Mouse (Mus musculus) hindbrain, embryonic 10.5 days (tissue): ENCODE measurements around the gene Slc16a4. TPM values are rescaled to one million over a fixed set of nuclear protein-coding genes. Genes with fewer than 3 reads are reported as not detected.

Experiments
- DNase-seq: peaks from one replicate; pipeline ENCODE4 v3.0.0-alpha.2; 2017; ENCODE audit warnings: low spot score
- H3K27ac ChIP-seq: fragments of 300-500 bp; sonication (generic); 2 replicates; pipeline ENCODE4 v1.5.1; 2016; ENCODE audit warnings: mild to moderate bottlenecking, moderate library complexity
- H3K27me3 ChIP-seq: fragments of 300-500 bp; sonication (generic); 2 replicates; pipeline ENCODE4 v1.6.1; 2016; ENCODE audit warnings: mild to moderate bottlenecking; ENCODE audit not compliant: poor library complexity, insufficient read depth, severe bottlenecking
- H3K36me3 ChIP-seq: fragments of 300-500 bp; sonication (generic); 2 replicates; pipeline ENCODE4 v1.6.1; 2016; ENCODE audit warnings: mild to moderate bottlenecking, moderate library complexity
- H3K4me1 ChIP-seq: fragments of 300-500 bp; sonication (generic); replicated peaks from 2 replicates; pipeline ENCODE4 v1.6.1; 2016; ENCODE audit warnings: mild to moderate bottlenecking
- H3K4me3 ChIP-seq: fragments of 300-500 bp; sonication (generic); 2 replicates; pipeline ENCODE4 v1.5.1; 2016; ENCODE audit warnings: mild to moderate bottlenecking, moderate library complexity
- H3K9me3 ChIP-seq: fragments of 300-500 bp; sonication (generic); 2 replicates; pipeline ENCODE4 v1.6.1; 2016; ENCODE audit warnings: mild to moderate bottlenecking, moderate library complexity
- WGBS: fragments of 180-500 bp; shearing (Covaris S2); methylation state at CpG from one replicate; pipeline ENCODE4 v1.1.7; 2016; 5-methylcytosine and 5-hydroxymethylcytosine counted together
- polyA plus RNA-seq: library from polyadenylated mRNA; unstranded; fragments of >200 nt; fragmentation: Nextera tagmentation; extraction: Ambion mirVana; gene quantifications from 2 replicates; pipeline ENCODE4 v1.2.1, GENCODE M21; 2016

Gene Slc16a4
- polyA plus RNA-seq, 1 experiment from 2014 or later = 1.9 TPM

DNA sequence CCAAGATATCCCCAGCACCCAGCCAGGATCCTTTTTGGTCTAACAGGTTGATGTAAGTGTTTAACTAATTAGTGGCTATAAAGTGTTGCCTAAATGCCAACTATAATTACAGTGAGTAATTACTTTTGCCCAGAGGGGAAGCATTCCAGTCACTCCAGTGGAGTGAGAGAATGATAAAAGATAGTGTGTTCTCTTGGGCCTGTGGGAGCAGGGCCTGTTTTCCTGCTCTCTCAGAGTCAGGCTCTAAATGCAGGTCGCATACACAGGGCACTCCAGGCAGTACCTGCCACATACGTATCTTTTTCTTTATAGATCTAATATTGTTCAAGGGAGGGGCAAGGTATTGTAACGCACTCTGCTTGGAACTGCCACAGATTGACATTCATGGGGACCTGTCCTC, 60.7 kb downstream of the Slc16a4 start:
- H3K27me3 ChIP-seq = no peaks in the 10 kb centered on the region; the same call in 1 of the 2 replicates
- no peak overlapping the region for H3K27ac ChIP-seq
- H3K9me3 ChIP-seq = no peaks in the 10 kb centered on the region
- no peak overlapping the region for H3K4me3 ChIP-seq
- 73% methylated on average over 3 of the region's 3 CpGs for WGBS
- H3K36me3 ChIP-seq = no peaks in the 10 kb centered on the region
- H3K4me1 ChIP-seq = peaks cover under 1% of the 10 kb centered on the region; the same call in 1 of the 2 replicates
- DNase-seq = no peak

GRCm38 (mm10) chr3:107355618-107356260, 64.7 kb downstream of the Slc16a4 start:
- no peak for DNase-seq

GRCm38 (mm10) chr3:107356964-107357441, 66.0 kb downstream of the Slc16a4 start:
- WGBS = 2% methylated on average over 11 of the region's 11 CpGs
- Histone ChIP-seq H3K36me3 (no peaks in the 10 kb centered on the region), H3K4me1 (peaks cover 27% of the 10 kb centered on the region), H3K9me3 (no peaks in the 10 kb centered on the region), H3K27ac (no peak overlapping the region), H3K4me3 (peak overlapping the region; percentile 32; the same call in 1 of the 2 replicates), H3K27me3 (no peaks in the 10 kb centered on the region; the same call in 1 of the 2 replicates)
- peak; percentile 81 for DNase-seq

More at GRCm38 (mm10) chr3:107355618-107356260, 64.7 kb downstream of the Slc16a4 start:
- Histone ChIP-seq H3K4me1 (peaks cover 21% of the 10 kb centered on the region), H3K27me3 (no peaks in the 10 kb centered on the region; the same call in 1 of the 2 replicates), H3K9me3 (no peaks in the 10 kb centered on the region), H3K4me3 (no peak overlapping the region), H3K36me3 (no peaks in the 10 kb centered on the region), H3K27ac (no peak overlapping the region)
- 86% methylated on average over 6 of the region's 6 CpGs for WGBS

GRCm38 (mm10) chr3:107357700-107358234, 66.7 kb downstream of the Slc16a4 start:
- Histone ChIP-seq H3K27me3 (no peaks in the 10 kb centered on the region; the same call in 1 of the 2 replicates), H3K4me3 (no peak overlapping the region), H3K9me3 (no peaks in the 10 kb centered on the region), H3K4me1 (peaks cover 27% of the 10 kb centered on the region), H3K36me3 (no peaks in the 10 kb centered on the region), H3K27ac (no peak overlapping the region)
- WGBS = 59% methylated on average over 3 of the region's 3 CpGs
- DNase-seq = no peak

DNA sequence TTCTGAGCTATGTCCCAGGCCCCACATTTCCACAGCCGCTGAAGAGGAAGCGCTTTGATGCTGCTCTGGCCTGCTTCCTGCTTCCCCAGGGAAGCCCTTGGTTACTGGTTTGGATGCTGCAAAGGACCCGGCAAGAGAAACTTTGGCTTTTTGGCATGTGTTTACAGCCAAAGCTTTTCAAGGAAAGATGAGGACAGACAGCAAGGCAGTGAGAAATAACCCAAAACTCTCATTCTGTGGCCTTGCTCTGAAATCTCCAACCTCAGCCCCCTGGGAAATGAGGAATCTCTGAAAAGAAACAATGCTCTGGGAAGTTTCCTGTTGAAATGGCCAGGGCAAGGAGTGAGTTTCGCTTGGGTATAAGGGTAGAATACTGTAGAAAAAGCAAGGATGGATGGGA, 69.3 kb downstream of the Slc16a4 start:
- H3K27me3 ChIP-seq = no peaks in the 10 kb centered on the region; the same call in 1 of the 2 replicates
- no peaks in the 10 kb centered on the region for H3K9me3 ChIP-seq
- DNase-seq = no peak
- no peaks in the 10 kb centered on the region for H3K36me3 ChIP-seq
- no peak overlapping the region for H3K27ac ChIP-seq
- H3K4me1 ChIP-seq = peaks cover 27% of the 10 kb centered on the region
- no peak overlapping the region for H3K4me3 ChIP-seq
- WGBS = 62% methylated on average over 4 of the region's 4 CpGs

Other genes with a start within 250 kb of the Slc16a4 start
- 0.07 and 0.09 TPM in 2 replicates for gene Kcna2, start 190.1 kb upstream of the Slc16a4 start, polyA plus RNA-seq
- gene Kcna10, start 108.2 kb upstream of the Slc16a4 start, polyA plus RNA-seq = not detected in 2 replicates
- not detected in 2 replicates for gene Cym, start 69.5 kb upstream of the Slc16a4 start, polyA plus RNA-seq
- not detected in 2 replicates for gene A630076J17Rik, start 60.6 kb upstream of the Slc16a4 start, polyA plus RNA-seq
- gene Prok1, start 51.5 kb upstream of the Slc16a4 start, polyA plus RNA-seq = 0.05 TPM in 1 of 2 replicates, not detected in the other
- 202 and 225 TPM in 2 replicates for gene Lamtor5, start 12.4 kb upstream of the Slc16a4 start, polyA plus RNA-seq
- 12.9 and 16.5 TPM in 2 replicates for gene Rbm15, start 42.4 kb downstream of the Slc16a4 start, polyA plus RNA-seq
- gene Kcnc4, start 168.3 kb downstream of the Slc16a4 start, polyA plus RNA-seq = 0.09 and 0.17 TPM in 2 replicates
- 2.7 and 3.2 TPM in 2 replicates for gene Slc6a17, start 226.8 kb downstream of the Slc16a4 start, polyA plus RNA-seq